Mouse (Mus musculus): ENCODE data around the gene Pcyox1. TPM values are rescaled to one million over a fixed set of nuclear protein-coding genes. Genes with fewer than 3 reads are reported as not detected.
"Not testable (repeated sequence)": the region's sequence is repeated elsewhere in the genome, so short reads cannot be mapped to it uniquely, and the experiment has no call there.

The Pcyox1 gene
- total RNA-seq, 4 experiments from 2014 or later = 115 to 118 (median 116) TPM

- DNase-seq (ENCODE audit: low spot score in 2 of 2) = no peak
These were observed 465 bp upstream of the Pcyox1 start for GRCm38 (mm10) chr6:86397257-86397980.

- DNase-seq (ENCODE audit: low spot score in 2 of 2) = no peak
These were observed 985 bp downstream of the Pcyox1 start for GRCm38 (mm10) chr6:86395969-86396368.

GRCm38 (mm10) chr6:86395021-86395420 is 1.9 kb downstream of the Pcyox1 start:
- no peak for DNase-seq (ENCODE audit: low spot score in 2 of 2)

- no peak for DNase-seq (ENCODE audit: low spot score in 2 of 2)
These were observed 2.8 kb downstream of the Pcyox1 start for GRCm38 (mm10) chr6:86394078-86394720.

- DNase-seq (ENCODE audit: low spot score in 2 of 2) = no peak
These were observed 3.8 kb downstream of the Pcyox1 start for GRCm38 (mm10) chr6:86393187-86393586.

- DNase-seq (ENCODE audit: low spot score in 2 of 2) = no peak
These were observed 5.6 kb downstream of the Pcyox1 start for GRCm38 (mm10) chr6:86391326-86391725.

GRCm38 (mm10) chr6:86388461-86388860 is 8.5 kb downstream of the Pcyox1 start:
- no peak for DNase-seq (ENCODE audit: low spot score in 2 of 2)

GRCm38 (mm10) chr6:86387313-86387712 is 9.6 kb downstream of the Pcyox1 start:
- DNase-seq (ENCODE audit: low spot score in 2 of 2) = no peak

- no peak for DNase-seq (ENCODE audit: low spot score in 2 of 2)
These were observed 11.4 kb downstream of the Pcyox1 start for GRCm38 (mm10) chr6:86385362-86386104.

GRCm38 (mm10) chr6:86384692-86385091 is 12.3 kb downstream of the Pcyox1 start:
- DNase-seq (ENCODE audit: low spot score in 2 of 2) = no peak

- no peak for DNase-seq (ENCODE audit: low spot score in 2 of 2)
These were observed 13.6 kb downstream of the Pcyox1 start for GRCm38 (mm10) chr6:86383370-86383769.

- DNase-seq (ENCODE audit: low spot score in 2 of 2) = no peak
These were observed 14.4 kb downstream of the Pcyox1 start for GRCm38 (mm10) chr6:86382551-86382950.

GRCm38 (mm10) chr6:86380112-86380511 is 16.8 kb downstream of the Pcyox1 start:
- DNase-seq (ENCODE audit: low spot score in 2 of 2) = not testable (repeated sequence)

GRCm38 (mm10) chr6:86378341-86378740 is 18.6 kb downstream of the Pcyox1 start:
- DNase-seq (ENCODE audit: low spot score in 2 of 2) = no peak

GRCm38 (mm10) chr6:86373556-86373955 is 23.4 kb downstream of the Pcyox1 start:
- no peak for DNase-seq (ENCODE audit: low spot score in 2 of 2)

- DNase-seq (ENCODE audit: low spot score in 2 of 2) = no peak
These were observed 24.9 kb downstream of the Pcyox1 start for GRCm38 (mm10) chr6:86371950-86372516.

GRCm38 (mm10) chr6:86371340-86371911 is 25.5 kb downstream of the Pcyox1 start:
- peak; percentile 95 to 97 for DNase-seq (ENCODE audit: low spot score in 2 of 2)

- DNase-seq (ENCODE audit: low spot score in 2 of 2) = no peak
These were observed 26.1 kb downstream of the Pcyox1 start, which contains the start of gene Snrpg for GRCm38 (mm10) chr6:86370764-86371339. Gene Snrpg (plus strand): TSS chr6:86371304.

- DNase-seq (ENCODE audit: low spot score in 2 of 2) = no peak
These were observed 26.8 kb downstream of the Pcyox1 start for GRCm38 (mm10) chr6:86370093-86370713.

GRCm38 (mm10) chr6:86368479-86368878 is 28.5 kb downstream of the Pcyox1 start:
- DNase-seq (ENCODE audit: low spot score in 2 of 2) = no peak

- no peak for DNase-seq (ENCODE audit: low spot score in 2 of 2)
These were observed 30.1 kb downstream of the Pcyox1 start for GRCm38 (mm10) chr6:86366853-86367249.
